Mouse (Mus musculus) CH12.LX (cell line): ENCODE results near the gene F13a1.

Experiments
- BHLHE40 ChIP-seq: IDR thresholded peaks from 2 replicates; pipeline ENCODE4 v1.6.1; 2011; ENCODE audit warnings: mild to moderate bottlenecking, low read depth, low read length, improper control_type of control experiment
- CTCF ChIP-seq, 2 experiments: IDR thresholded peaks in 1 of 2; conservative IDR thresholded peaks in 1 of 2; 2 replicates each; pipeline ENCODE4 v1.5.1; 2011 to 2012; ENCODE audit warnings: low read depth in 2 of 2, low read length in 2 of 2, improper control_type of control experiment in 1 of 2, inconsistent platforms in 1 of 2, mild to moderate bottlenecking in 1 of 2, moderate library complexity in 1 of 2
- EP300 ChIP-seq: IDR thresholded peaks from 2 replicates; pipeline ENCODE4 v1.6.1; 2011; ENCODE audit warnings: low read length, improper control_type of control experiment
- JUND ChIP-seq: conservative IDR thresholded peaks from 2 replicates; pipeline ENCODE4 v1.6.1; 2011; ENCODE audit warnings: low read depth, low read length, improper control_type of control experiment
- MAX ChIP-seq: IDR thresholded peaks from 2 replicates; pipeline ENCODE4 v1.6.1; 2011; ENCODE audit warnings: low read length, improper control_type of control experiment
- NELFE ChIP-seq: IDR thresholded peaks from 2 replicates; pipeline ENCODE4 v1.6.1; 2011; ENCODE audit warnings: low read depth, low read length, improper control_type of control experiment
- POLR2A ChIP-seq: IDR thresholded peaks from 2 replicates; pipeline ENCODE4 v1.6.1; 2011; ENCODE audit warnings: low read depth, mild to moderate bottlenecking, improper control_type of control experiment, low read length
- USF1 ChIP-seq: IDR thresholded peaks from 2 replicates; pipeline ENCODE4 v1.6.1; 2014; ENCODE audit warnings: low read depth, mild to moderate bottlenecking, inconsistent platforms, low read length, improper control_type of control experiment

DNA sequence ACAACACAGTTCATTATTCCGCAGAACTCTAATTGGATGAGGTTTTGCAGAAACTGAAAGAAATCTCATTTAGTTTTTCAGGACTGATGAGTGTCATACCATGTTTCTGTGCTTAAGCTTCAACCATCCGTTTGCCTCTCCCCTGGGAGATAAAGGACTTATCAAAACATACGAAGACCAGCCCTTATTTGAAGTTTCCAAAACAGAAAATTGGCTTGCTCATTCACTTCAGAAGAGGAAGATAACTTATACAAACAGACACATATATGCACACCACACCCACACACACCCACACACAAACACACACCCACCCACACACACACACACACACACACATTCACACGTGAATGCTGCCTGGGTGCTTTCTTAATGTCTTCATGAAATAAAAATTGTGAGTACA, 20.8 kb upstream of the F13a1 start:
- no peak for TF ChIP-seq CTCF (conservative IDR thresholded peaks at IDR 0.05 in 1 of 2, IDR thresholded peaks at IDR 0.05 in 1 of 2; ENCODE audit: low read depth in 2 of 2, low read length in 2 of 2)
- TF ChIP-seq MAX: no peak
- TF ChIP-seq EP300: no peak
- no peak for TF ChIP-seq BHLHE40
- TF ChIP-seq POLR2A: no peak
- no peak for TF ChIP-seq JUND
- no peak for TF ChIP-seq NELFE
- no peak for TF ChIP-seq USF1
